Mouse (Mus musculus) kidney, postnatal 4 days (tissue): ENCODE measurements around the gene 1700056E22Rik.

Experiments
- DNase-seq, 2 experiments: peaks; one replicate each; pipeline ENCODE4 v3.0.0; 2021; ENCODE audit warnings: mixed read lengths in 2 of 2

1700056E22Rik gene

GRCm38 (mm10) chr1:184017606-184018005, 16.5 kb downstream of the 1700056E22Rik start:
- no peak for DNase-seq

GRCm38 (mm10) chr1:184015995-184016730, 17.9 kb downstream of the 1700056E22Rik start:
- no peak for DNase-seq

GRCm38 (mm10) chr1:184014091-184014490, 20.0 kb downstream of the 1700056E22Rik start:
- no peak for DNase-seq

GRCm38 (mm10) chr1:184013106-184013505, 21.0 kb downstream of the 1700056E22Rik start, which contains the start of gene Dusp10:
Gene Dusp10 (plus strand): TSS chr1:184013302.
- no peak for DNase-seq

- DNase-seq = no peak
Measured at GRCm38 (mm10) chr1:184011311-184011710, 22.8 kb downstream of the 1700056E22Rik start.

GRCm38 (mm10) chr1:184006086-184006485, 28.0 kb downstream of the 1700056E22Rik start:
- no peak for DNase-seq

GRCm38 (mm10) chr1:184005315-184006058, 28.6 kb downstream of the 1700056E22Rik start:
- DNase-seq = no peak

GRCm38 (mm10) chr1:184004311-184004710, 29.8 kb downstream of the 1700056E22Rik start:
- DNase-seq = no peak

GRCm38 (mm10) chr1:184002470-184002869, 31.6 kb downstream of the 1700056E22Rik start:
- DNase-seq = no peak

- no peak for DNase-seq
Measured at GRCm38 (mm10) chr1:183997207-183997606, 36.9 kb downstream of the 1700056E22Rik start.

- DNase-seq = no peak
Measured at GRCm38 (mm10) chr1:183991921-183992320, 42.2 kb downstream of the 1700056E22Rik start.

- DNase-seq = no peak
Measured at GRCm38 (mm10) chr1:183987711-183988245, 46.3 kb downstream of the 1700056E22Rik start.
